Mouse (Mus musculus): ENCODE measurements around the gene Ppcdc. TPM values are rescaled to one million over a fixed set of nuclear protein-coding genes. Genes with fewer than 3 reads are reported as not detected.

Gene Ppcdc
- polyA plus RNA-seq, 1 experiment from 2014 or later, result 17.3 TPM

DNA sequence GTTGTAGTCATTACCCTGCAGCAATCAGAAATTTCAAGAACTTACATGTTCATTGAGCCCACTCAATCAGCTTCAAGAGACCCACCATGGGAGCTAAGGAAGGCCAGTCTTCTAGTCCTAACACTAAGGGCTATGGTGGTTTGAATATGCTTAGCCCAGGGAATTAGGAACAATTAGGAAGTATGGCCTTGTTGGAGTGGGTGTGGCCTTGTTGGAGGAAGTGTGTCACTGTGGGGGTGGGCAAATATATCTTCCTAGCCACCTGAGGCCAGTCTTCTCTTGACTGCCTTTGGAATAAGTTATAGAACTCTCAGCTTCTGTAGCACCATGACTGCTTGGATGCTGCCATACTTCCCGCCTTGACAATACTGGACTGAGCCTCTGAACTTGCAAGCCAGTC lies 696 bp upstream of the Ppcdc start:
- Histone ChIP-seq H3K36me3 (ENCODE audit: control insufficient read depth, insufficient read depth) (peaks cover 22% of the 10 kb centered on the region; the same call in 1 of the 2 replicates), H3K27me3 (replicated peaks; ENCODE audit: control insufficient read depth, insufficient read depth, low read length) (no peaks in the 10 kb centered on the region), H3K4me1 (replicated peaks; ENCODE audit: control insufficient read depth, insufficient read depth, low read length) (peaks cover 4% of the 10 kb centered on the region; the same call in 1 of the 2 replicates), H3K9me3 (ENCODE audit: control insufficient read depth) (no peaks in the 10 kb centered on the region), H3K9ac (ENCODE audit: low read depth, low read length) (no peak overlapping the region), H3K27ac (ENCODE audit: low read depth, low read length) (no peak overlapping the region), H3K4me3 (ENCODE audit: low read depth, low read length) (no peak overlapping the region), H3K4me2 (replicated peaks; ENCODE audit: low read depth) (no peak overlapping the region)
- no peak for ATAC-seq
- TF ChIP-seq CTCF (IDR thresholded peaks at IDR 0.05; ENCODE audit: low read depth), result no peak
- WGBS, result 97% methylated on average over 1 of the region's 1 CpGs

GRCm38 (mm10) chr9:57439083-57439482 lies 841 bp downstream of the Ppcdc start:
- Histone ChIP-seq H3K27ac (ENCODE audit: low read depth, low read length) (no peak overlapping the region), H3K4me1 (replicated peaks; ENCODE audit: control insufficient read depth, insufficient read depth, low read length) (peaks cover 4% of the 10 kb centered on the region; the same call in 1 of the 2 replicates), H3K4me2 (replicated peaks; ENCODE audit: low read depth) (peak overlapping the region; percentile 74), H3K9ac (ENCODE audit: low read depth, low read length) (peak overlapping the region; percentile 58; the same call in 1 of the 2 replicates), H3K36me3 (ENCODE audit: control insufficient read depth, insufficient read depth) (peaks cover 14% of the 10 kb centered on the region; the same call in 1 of the 2 replicates), H3K4me3 (ENCODE audit: low read depth, low read length) (peak overlapping the region; percentile 48), H3K27me3 (replicated peaks; ENCODE audit: control insufficient read depth, insufficient read depth, low read length) (no peaks in the 10 kb centered on the region), H3K9me3 (ENCODE audit: control insufficient read depth) (no peaks in the 10 kb centered on the region)
- ATAC-seq, result no peak
- 25% methylated on average over 7 of the region's 7 CpGs for WGBS
- no peak for TF ChIP-seq CTCF (IDR thresholded peaks at IDR 0.05; ENCODE audit: low read depth)

DNA sequence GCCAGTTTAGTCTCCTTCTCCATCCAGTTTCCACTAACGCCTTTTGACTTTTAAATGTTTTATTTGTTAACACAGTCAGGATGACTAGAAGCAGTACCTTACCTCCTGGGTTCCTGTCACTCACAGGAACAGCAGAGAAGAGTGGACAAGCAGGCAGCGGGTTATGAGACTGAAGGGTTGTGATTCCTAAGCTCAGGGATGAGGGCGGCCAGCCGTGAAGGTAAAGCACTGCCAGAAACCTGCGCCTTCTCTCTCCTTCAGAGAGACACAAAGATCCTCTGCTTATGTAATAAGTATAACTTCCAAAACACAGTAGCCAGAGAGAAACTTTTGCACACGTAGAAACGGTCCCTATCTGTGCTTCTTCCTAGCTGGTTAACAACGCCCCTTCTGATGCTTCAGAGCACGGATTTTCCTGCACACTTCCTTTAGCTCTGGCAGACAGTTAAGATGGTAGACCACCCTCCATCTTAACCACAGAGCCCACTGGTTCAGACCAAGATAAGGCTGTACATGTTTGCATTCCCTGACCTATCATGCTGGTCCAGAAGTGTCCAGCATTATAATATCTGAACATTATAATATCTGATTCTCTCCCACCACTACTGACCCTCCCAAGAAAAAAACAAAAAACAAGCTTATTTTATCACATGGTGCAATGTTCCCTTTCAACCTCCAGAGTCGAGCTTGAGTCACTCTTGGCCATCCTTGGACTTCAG lies 1.9 kb downstream of the Ppcdc start:
- H3K4me3 ChIP-seq (ENCODE audit: low read depth, low read length), result no peak overlapping the region
- H3K36me3 ChIP-seq (ENCODE audit: control insufficient read depth, insufficient read depth), result peaks cover 12% of the 10 kb centered on the region; the same call in 1 of the 2 replicates
- 78% methylated on average over 10 of the region's 10 CpGs for WGBS
- H3K4me1 ChIP-seq (replicated peaks; ENCODE audit: control insufficient read depth, insufficient read depth, low read length), result peaks cover 10% of the 10 kb centered on the region
- no peak for TF ChIP-seq CTCF (IDR thresholded peaks at IDR 0.05; ENCODE audit: low read depth)
- H3K27ac ChIP-seq (ENCODE audit: low read depth, low read length), result no peak overlapping the region
- H3K9ac ChIP-seq (ENCODE audit: low read depth, low read length), result no peak overlapping the region
- no peaks in the 10 kb centered on the region for H3K9me3 ChIP-seq (ENCODE audit: control insufficient read depth)
- no peak overlapping the region for H3K4me2 ChIP-seq (replicated peaks; ENCODE audit: low read depth)
- no peaks in the 10 kb centered on the region for H3K27me3 ChIP-seq (replicated peaks; ENCODE audit: control insufficient read depth, insufficient read depth, low read length)
- no peak for ATAC-seq

- 78% methylated on average over 5 of the region's 5 CpGs for WGBS
- H3K27me3 ChIP-seq (replicated peaks; ENCODE audit: control insufficient read depth, insufficient read depth, low read length), result no peaks in the 10 kb centered on the region
- no peak overlapping the region for H3K9ac ChIP-seq (ENCODE audit: low read depth, low read length)
- H3K4me3 ChIP-seq (ENCODE audit: low read depth, low read length), result no peak overlapping the region
- H3K27ac ChIP-seq (ENCODE audit: low read depth, low read length), result no peak overlapping the region
- no peaks in the 10 kb centered on the region for H3K9me3 ChIP-seq (ENCODE audit: control insufficient read depth)
- no peak for TF ChIP-seq CTCF (IDR thresholded peaks at IDR 0.05; ENCODE audit: low read depth)
- H3K4me1 ChIP-seq (replicated peaks; ENCODE audit: control insufficient read depth, insufficient read depth, low read length), result peaks cover 17% of the 10 kb centered on the region
- H3K36me3 ChIP-seq (ENCODE audit: control insufficient read depth, insufficient read depth), result peaks cover 4% of the 10 kb centered on the region; the same call in 1 of the 2 replicates
- no peak for ATAC-seq
- no peak overlapping the region for H3K4me2 ChIP-seq (replicated peaks; ENCODE audit: low read depth)
Observed at GRCm38 (mm10) chr9:57436166-57436565, 3.8 kb downstream of the Ppcdc start.

DNA sequence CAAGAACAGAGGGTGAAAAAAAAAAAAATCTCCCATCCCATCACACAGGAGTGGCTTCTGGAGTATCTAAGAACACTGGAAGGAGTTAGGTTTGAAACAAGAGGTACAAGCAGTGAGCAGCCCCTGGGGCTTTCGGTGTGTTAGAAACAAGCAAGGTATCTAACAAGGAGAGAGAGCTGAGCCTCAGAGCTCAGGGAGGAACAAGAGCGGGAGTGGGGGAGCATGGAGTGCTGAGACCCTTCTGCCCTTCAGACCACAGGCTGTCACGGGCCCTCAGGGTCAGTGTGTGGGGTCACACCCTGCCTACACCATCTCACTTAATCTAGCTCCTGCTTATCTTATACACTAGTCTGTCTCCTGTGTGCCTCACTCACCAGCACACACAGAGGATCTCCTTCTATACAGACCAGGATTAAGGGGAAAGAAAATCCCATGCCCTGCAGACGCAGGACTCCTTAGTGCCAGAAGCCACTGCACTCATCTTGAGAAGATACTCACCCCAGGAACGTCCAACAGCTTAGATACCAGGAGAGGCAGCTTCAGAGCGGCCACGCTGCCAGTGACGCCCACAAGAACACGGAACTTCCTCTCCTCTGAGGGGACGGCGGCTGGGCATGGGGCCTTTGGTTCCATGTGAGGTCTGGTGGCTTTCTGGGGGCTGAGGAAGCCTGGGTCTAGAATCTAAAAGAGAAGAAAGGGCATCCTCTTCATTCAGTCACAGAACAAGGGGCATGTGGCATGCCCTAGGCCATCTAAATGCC lies 5.3 kb downstream of the Ppcdc start:
- Histone ChIP-seq H3K4me1 (replicated peaks; ENCODE audit: control insufficient read depth, insufficient read depth, low read length) (peaks cover 17% of the 10 kb centered on the region), H3K36me3 (ENCODE audit: control insufficient read depth, insufficient read depth) (peaks cover 4% of the 10 kb centered on the region; the same call in 1 of the 2 replicates), H3K4me2 (replicated peaks; ENCODE audit: low read depth) (no peak overlapping the region), H3K27me3 (replicated peaks; ENCODE audit: control insufficient read depth, insufficient read depth, low read length) (no peaks in the 10 kb centered on the region), H3K4me3 (ENCODE audit: low read depth, low read length) (no peak overlapping the region), H3K9ac (ENCODE audit: low read depth, low read length) (no peak overlapping the region), H3K9me3 (ENCODE audit: control insufficient read depth) (no peaks in the 10 kb centered on the region), H3K27ac (ENCODE audit: low read depth, low read length) (no peak overlapping the region)
- WGBS, result 86% methylated on average over 11 of the region's 11 CpGs
- ATAC-seq, result no peak
- TF ChIP-seq CTCF (IDR thresholded peaks at IDR 0.05; ENCODE audit: low read depth), result no peak
